Mouse (Mus musculus): ENCODE results near the gene Tcf3. TPM values are rescaled to one million over a fixed set of nuclear protein-coding genes. Genes with fewer than 3 reads are reported as not detected.

The Tcf3 gene
- polyA plus RNA-seq, 1 experiment: 61.1 TPM

- Histone ChIP-seq H3K4me1 (ENCODE audit: control insufficient read depth) (peaks cover 4% of the 10 kb centered on the region; the same call in 1 of the 2 replicates), H3K27me3 (ENCODE audit: control insufficient read depth) (peaks cover 48% of the 10 kb centered on the region), H3K4me3 (replicated peaks) (no peak overlapping the region), H3K9me3 (ENCODE audit: control insufficient read depth, low read length) (peaks cover 2% of the 10 kb centered on the region; the same call in 1 of the 2 replicates), H3K36me3 (ENCODE audit: control insufficient read depth) (no peaks in the 10 kb centered on the region)
- TF ChIP-seq TAL1 (IDR thresholded peaks at IDR 0.05; ENCODE audit: low read length) (no peak), GATA1 (IDR thresholded peaks at IDR 0.05; ENCODE audit: low read length) (no peak)
These were observed 25.8 kb upstream of the Tcf3 start for GRCm38 (mm10) chr10:80459236-80459635.

GRCm38 (mm10) chr10:80455697-80456096 lies 22.2 kb upstream of the Tcf3 start:
- no peak for TF ChIP-seq GATA1 (IDR thresholded peaks at IDR 0.05; ENCODE audit: low read length)
- TF ChIP-seq TAL1 (IDR thresholded peaks at IDR 0.05; ENCODE audit: low read length): no peak
- peaks cover 19% of the 10 kb centered on the region for H3K4me1 ChIP-seq (ENCODE audit: control insufficient read depth)
- no peaks in the 10 kb centered on the region for H3K9me3 ChIP-seq (ENCODE audit: control insufficient read depth, low read length)
- H3K27me3 ChIP-seq (ENCODE audit: control insufficient read depth): peaks cover 30% of the 10 kb centered on the region
- H3K36me3 ChIP-seq (ENCODE audit: control insufficient read depth): no peaks in the 10 kb centered on the region
- H3K4me3 ChIP-seq (replicated peaks): no peak overlapping the region

- Histone ChIP-seq H3K4me1 (ENCODE audit: control insufficient read depth) (peaks cover 24% of the 10 kb centered on the region), H3K36me3 (ENCODE audit: control insufficient read depth) (no peaks in the 10 kb centered on the region), H3K9me3 (ENCODE audit: control insufficient read depth, low read length) (no peaks in the 10 kb centered on the region), H3K4me3 (replicated peaks) (no peak overlapping the region), H3K27me3 (ENCODE audit: control insufficient read depth) (peaks cover 26% of the 10 kb centered on the region)
- TF ChIP-seq TAL1 (IDR thresholded peaks at IDR 0.05; ENCODE audit: low read length) (no peak), GATA1 (IDR thresholded peaks at IDR 0.05; ENCODE audit: low read length) (no peak)
These were observed 21.3 kb upstream of the Tcf3 start for GRCm38 (mm10) chr10:80454781-80455180.

- TF ChIP-seq TAL1 (IDR thresholded peaks at IDR 0.05; ENCODE audit: low read length): no peak
- TF ChIP-seq GATA1 (IDR thresholded peaks at IDR 0.05; ENCODE audit: low read length): no peak
- peaks cover 27% of the 10 kb centered on the region for H3K27me3 ChIP-seq (ENCODE audit: control insufficient read depth)
These were observed 20.2 kb upstream of the Tcf3 start for GRCm38 (mm10) chr10:80453601-80454000.

GRCm38 (mm10) chr10:80450599-80450998 lies 17.2 kb upstream of the Tcf3 start:
- Histone ChIP-seq H3K27me3 (ENCODE audit: control insufficient read depth) (peaks cover 38% of the 10 kb centered on the region), H3K36me3 (ENCODE audit: control insufficient read depth) (no peaks in the 10 kb centered on the region), H3K4me1 (ENCODE audit: control insufficient read depth) (peaks cover 37% of the 10 kb centered on the region), H3K9me3 (ENCODE audit: control insufficient read depth, low read length) (no peaks in the 10 kb centered on the region), H3K4me3 (replicated peaks) (no peak overlapping the region)
- TF ChIP-seq TAL1 (IDR thresholded peaks at IDR 0.05; ENCODE audit: low read length): no peak

More at GRCm38 (mm10) chr10:80453601-80454000, 20.2 kb upstream of the Tcf3 start:
- peaks cover 22% of the 10 kb centered on the region for H3K4me1 ChIP-seq (ENCODE audit: control insufficient read depth)
- no peaks in the 10 kb centered on the region for H3K36me3 ChIP-seq (ENCODE audit: control insufficient read depth)
- no peak overlapping the region for H3K4me3 ChIP-seq (replicated peaks)
- H3K9me3 ChIP-seq (ENCODE audit: control insufficient read depth, low read length): no peaks in the 10 kb centered on the region

GRCm38 (mm10) chr10:80445898-80446601 lies 12.6 kb upstream of the Tcf3 start:
- Histone ChIP-seq H3K27me3 (ENCODE audit: control insufficient read depth) (peaks cover 22% of the 10 kb centered on the region), H3K4me3 (replicated peaks) (no peak overlapping the region), H3K36me3 (ENCODE audit: control insufficient read depth) (no peaks in the 10 kb centered on the region), H3K4me1 (ENCODE audit: control insufficient read depth) (peaks cover 35% of the 10 kb centered on the region), H3K9me3 (ENCODE audit: control insufficient read depth, low read length) (no peaks in the 10 kb centered on the region)
- no peak for TF ChIP-seq GATA1 (IDR thresholded peaks at IDR 0.05; ENCODE audit: low read length)
- TF ChIP-seq TAL1 (IDR thresholded peaks at IDR 0.05; ENCODE audit: low read length): no peak

- TF ChIP-seq GATA1 (IDR thresholded peaks at IDR 0.05; ENCODE audit: low read length) (no peak), TAL1 (IDR thresholded peaks at IDR 0.05; ENCODE audit: low read length) (no peak)
- Histone ChIP-seq H3K9me3 (ENCODE audit: control insufficient read depth, low read length) (no peaks in the 10 kb centered on the region), H3K27me3 (ENCODE audit: control insufficient read depth) (peaks cover 18% of the 10 kb centered on the region), H3K4me3 (replicated peaks) (no peak overlapping the region), H3K4me1 (ENCODE audit: control insufficient read depth) (peaks cover 28% of the 10 kb centered on the region), H3K36me3 (ENCODE audit: control insufficient read depth) (no peaks in the 10 kb centered on the region; the same call in 1 of the 2 replicates)
These were observed 11.6 kb upstream of the Tcf3 start for GRCm38 (mm10) chr10:80445052-80445451.

GRCm38 (mm10) chr10:80444339-80445045 lies 11.0 kb upstream of the Tcf3 start:
- Histone ChIP-seq H3K27me3 (ENCODE audit: control insufficient read depth) (peaks cover 18% of the 10 kb centered on the region), H3K36me3 (ENCODE audit: control insufficient read depth) (no peaks in the 10 kb centered on the region; the same call in 1 of the 2 replicates), H3K4me1 (ENCODE audit: control insufficient read depth) (peaks cover 29% of the 10 kb centered on the region), H3K9me3 (ENCODE audit: control insufficient read depth, low read length) (no peaks in the 10 kb centered on the region), H3K4me3 (replicated peaks) (no peak overlapping the region)
- TF ChIP-seq TAL1 (IDR thresholded peaks at IDR 0.05; ENCODE audit: low read length) (no peak), GATA1 (IDR thresholded peaks at IDR 0.05; ENCODE audit: low read length) (no peak)

GRCm38 (mm10) chr10:80443575-80444278 lies 10.3 kb upstream of the Tcf3 start:
- peaks cover 13% of the 10 kb centered on the region for H3K27me3 ChIP-seq (ENCODE audit: control insufficient read depth)
- no peak overlapping the region for H3K4me3 ChIP-seq (replicated peaks)
- H3K4me1 ChIP-seq (ENCODE audit: control insufficient read depth): peaks cover 29% of the 10 kb centered on the region
- H3K36me3 ChIP-seq (ENCODE audit: control insufficient read depth): no peaks in the 10 kb centered on the region; the same call in 1 of the 2 replicates
- H3K9me3 ChIP-seq (ENCODE audit: control insufficient read depth, low read length): no peaks in the 10 kb centered on the region
- TF ChIP-seq GATA1 (IDR thresholded peaks at IDR 0.05; ENCODE audit: low read length): no peak
- peak; percentile 5; the same call in 1 of the 3 replicates for TF ChIP-seq TAL1 (IDR thresholded peaks at IDR 0.05; ENCODE audit: low read length)

Measured in erythroblast, embryonic 14.5 days (primary cell).